Mouse (Mus musculus) liver, embryonic 14.5 days (tissue): Measurements from ENCODE around the gene Gli2.

Source experiments
- CTCF ChIP-seq: IDR thresholded peaks from 2 replicates; pipeline ENCODE4 v1.5.1; 2016; ENCODE audit warnings: antibody characterized with exemption, low read depth, control low read depth
- EP300 ChIP-seq: IDR thresholded peaks from 2 replicates; pipeline ENCODE4 v1.6.1; 2016; ENCODE audit warnings: antibody characterized with exemption, low read depth

DNA sequence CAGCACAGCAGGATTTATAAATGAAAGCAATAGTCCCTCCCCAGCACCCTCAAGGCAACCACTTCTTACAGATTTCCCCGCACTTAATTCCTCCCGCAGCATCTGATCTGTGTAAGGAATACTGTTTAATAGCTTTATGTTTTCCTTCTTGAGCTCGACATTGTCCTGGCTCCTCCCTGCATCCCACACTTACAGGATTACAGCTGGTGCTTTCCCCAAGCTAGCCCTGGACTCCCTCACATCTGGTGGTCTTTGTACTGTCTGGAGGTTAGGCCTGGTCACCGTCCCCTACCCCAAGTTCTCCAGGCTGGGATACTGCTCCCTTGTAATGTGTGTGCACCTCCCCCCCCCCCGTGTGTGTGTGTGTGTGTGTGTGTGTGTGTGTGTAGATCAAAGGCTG, 101.1 kb downstream of the Gli2 start:
- TF ChIP-seq CTCF (no peak), EP300 (no peak)
